In the genomic region with DNA sequence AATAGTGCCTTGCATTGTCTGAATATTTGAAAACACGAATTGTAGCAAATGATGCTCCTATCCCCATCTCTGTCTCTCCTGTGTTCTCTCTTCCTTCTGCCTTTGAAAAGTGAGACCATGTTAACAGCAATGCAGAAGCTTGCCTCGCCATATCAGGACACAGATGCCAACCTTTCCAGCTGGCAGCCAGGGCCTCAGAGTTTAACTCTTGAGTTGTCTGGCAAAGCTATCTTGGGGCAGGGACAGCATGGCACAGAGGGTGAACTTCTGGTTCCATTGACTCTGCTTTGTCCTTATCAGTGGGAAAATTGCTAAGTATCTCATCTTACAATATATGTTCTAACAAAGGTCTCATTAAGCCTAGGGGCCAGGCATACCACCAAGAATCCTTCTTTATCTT, we compare ENCODE assay signal across 16 mouse cellular contexts.
DNase-seq lines count a peak whose midpoint lies in the region; ATAC-seq and TF ChIP-seq lines count a peak whose summit lies in the region.
"Had no signal": no experiment of that assay in that cellular context is flagged by ENCODE, and none has a peak within 500 bp of the region (broad histone marks: within the 10 kb centered on the region; RNA-seq: fewer than 3 reads in every experiment).

No protein-coding gene starts in this region.

- 43% methylated on average over 2 of the region's 2 CpGs for whole genome bisulfite sequencing in heart, adult 2 months
- WGBS in intestine, embryonic 14.5 days = 79% methylated on average over 2 of the region's 2 CpGs
- 78% methylated on average over 2 of the region's 2 CpGs for WGBS in intestine, embryonic 15.5 days
- 43% methylated on average over 2 of the region's 2 CpGs for WGBS in forebrain, embryonic 15.5 days
- 59% methylated on average over 2 of the region's 2 CpGs for WGBS in midbrain, embryonic 16.5 days

- H3K4me2 ChIP-seq in intestine, embryonic 14.5 days (ENCODE audit: low read length) = no peak overlapping the region
- no peak overlapping the region for H3K4me2 ChIP-seq in intestine, embryonic 15.5 days (replicated peaks)
- peak overlapping the region; percentile 48 for H3K4me2 ChIP-seq in forebrain, embryonic 15.5 days (replicated peaks)
- peak overlapping the region; percentile 3 for H3K4me2 ChIP-seq in midbrain, embryonic 16.5 days (ENCODE audit: low read length)
- H3K4me2 ChIP-seq: limb, embryonic 13.5 days had no signal

- H3K4me3 ChIP-seq in heart, adult 2 months = no peak overlapping the region
- no peak overlapping the region for H3K4me3 ChIP-seq in intestine, embryonic 14.5 days (ENCODE audit: low read depth, low read length)
- no peak overlapping the region for H3K4me3 ChIP-seq in intestine, embryonic 15.5 days (replicated peaks)
- peak overlapping the region; percentile 75 for H3K4me3 ChIP-seq in forebrain, embryonic 15.5 days
- H3K4me3 ChIP-seq in midbrain, embryonic 16.5 days (ENCODE audit: low read depth, low read length) = no peak overlapping the region
- H3K4me3 ChIP-seq: embryonic facial prominence, embryonic 13.5 days; limb, embryonic 13.5 days had no signal

- peaks cover 63% of the 10 kb centered on the region for H3K36me3 ChIP-seq in heart, adult 2 months (ENCODE audit: control insufficient read depth, insufficient read depth, low read length)
- H3K36me3 ChIP-seq in intestine, embryonic 14.5 days (ENCODE audit: control insufficient read depth, insufficient read depth, low read length) = peaks cover 39% of the 10 kb centered on the region
- H3K36me3 ChIP-seq in intestine, embryonic 15.5 days = peaks cover 6% of the 10 kb centered on the region; the same call in 1 of the 2 replicates
- 0 out of 2 replicates have a peak, but pooled peaks cover under 1% of the 10 kb centered on the region for H3K36me3 ChIP-seq in forebrain, embryonic 15.5 days
- H3K36me3 ChIP-seq in midbrain, embryonic 16.5 days (ENCODE audit: control insufficient read depth, insufficient read depth, low read length) = no peaks in the 10 kb centered on the region

- H3K9me3 ChIP-seq in intestine, embryonic 14.5 days (ENCODE audit: control insufficient read depth, low read length) = no peaks in the 10 kb centered on the region
- no peaks in the 10 kb centered on the region for H3K9me3 ChIP-seq in intestine, embryonic 15.5 days
- H3K9me3 ChIP-seq in forebrain, embryonic 15.5 days = no peaks in the 10 kb centered on the region
- no peaks in the 10 kb centered on the region for H3K9me3 ChIP-seq in midbrain, embryonic 16.5 days (replicated peaks; ENCODE audit: control insufficient read depth, low read length, poor library complexity, severe bottlenecking)
- H3K9me3 ChIP-seq: embryonic facial prominence, embryonic 13.5 days; limb, embryonic 13.5 days had no signal

- no peak for TF ChIP-seq EP300 in heart, adult 2 months (IDR thresholded peaks at IDR 0.05; ENCODE audit: insufficient read depth, low read depth, low read length)

- H3K27me3 ChIP-seq in heart, adult 2 months (ENCODE audit: control insufficient read depth, insufficient read depth, low read length) = no peaks in the 10 kb centered on the region
- H3K27me3 ChIP-seq in intestine, embryonic 14.5 days (replicated peaks; ENCODE audit: control insufficient read depth, insufficient read depth, low read length) = no peaks in the 10 kb centered on the region
- H3K27me3 ChIP-seq in intestine, embryonic 15.5 days (replicated peaks) = no peaks in the 10 kb centered on the region
- no peaks in the 10 kb centered on the region for H3K27me3 ChIP-seq in forebrain, embryonic 15.5 days
- no peaks in the 10 kb centered on the region for H3K27me3 ChIP-seq in midbrain, embryonic 16.5 days (ENCODE audit: control insufficient read depth, insufficient read depth, low read depth, low read length)
- H3K27me3 ChIP-seq: embryonic facial prominence, embryonic 13.5 days; limb, embryonic 13.5 days had no signal

- no peak for TF ChIP-seq POLR2A in heart, adult 2 months (IDR thresholded peaks at IDR 0.05; ENCODE audit: insufficient read depth, low read depth, low read length)

- no peak overlapping the region for H3K9ac ChIP-seq in heart, adult 2 months (ENCODE audit: low read depth, low read length)
- H3K9ac ChIP-seq in intestine, embryonic 14.5 days (ENCODE audit: low read length) = no peak overlapping the region
- H3K9ac ChIP-seq in intestine, embryonic 15.5 days = no peak overlapping the region
- peak overlapping the region; percentile 43 for H3K9ac ChIP-seq in forebrain, embryonic 15.5 days (replicated peaks)
- H3K9ac ChIP-seq in midbrain, embryonic 16.5 days (ENCODE audit: low read depth, low read length) = no peak overlapping the region
- H3K9ac ChIP-seq: embryonic facial prominence, embryonic 13.5 days; limb, embryonic 13.5 days had no signal

- peak overlapping the region; percentile 12; the same call in 1 of the 2 replicates for H3K27ac ChIP-seq in heart, adult 2 months
- no peak overlapping the region for H3K27ac ChIP-seq in intestine, embryonic 14.5 days (ENCODE audit: low read depth)
- H3K27ac ChIP-seq in intestine, embryonic 15.5 days = no peak overlapping the region
- H3K27ac ChIP-seq in forebrain, embryonic 15.5 days (replicated peaks) = peak overlapping the region; percentile 93
- H3K27ac ChIP-seq in midbrain, embryonic 16.5 days (ENCODE audit: low read length) = peak overlapping the region; percentile 24; the same call in 1 of the 2 replicates
- H3K27ac ChIP-seq: embryonic facial prominence, embryonic 13.5 days; limb, embryonic 13.5 days; macrophage had no signal

- DNase-seq in heart, adult 2 months = no peak
- DNase-seq in heart, adult 9 months (ENCODE audit: low spot score in 2 of 2) = no peak
- DNase-seq in intestine, embryonic 14.5 days (ENCODE audit: low spot score) = peak; percentile 42
- DNase-seq in lung, adult 18-20 months = no peak
- DNase-seq: adrenal gland, postnatal 25 days; kidney, adult 11 months; kidney, postnatal 36 days; layer of hippocampus, postnatal 36 days; lung, adult 2 months; right cerebral cortex, postnatal 14 days had no signal

- peaks cover 31% of the 10 kb centered on the region for H3K4me1 ChIP-seq in heart, adult 2 months (ENCODE audit: control insufficient read depth, insufficient read depth, low read length)
- peaks cover 8% of the 10 kb centered on the region; the same call in 1 of the 2 replicates for H3K4me1 ChIP-seq in intestine, embryonic 14.5 days (replicated peaks; ENCODE audit: control insufficient read depth, insufficient read depth, low read length)
- peaks cover 4% of the 10 kb centered on the region; the same call in 1 of the 2 replicates for H3K4me1 ChIP-seq in intestine, embryonic 15.5 days (replicated peaks)
- peaks cover 55% of the 10 kb centered on the region for H3K4me1 ChIP-seq in forebrain, embryonic 15.5 days
- peaks cover 10% of the 10 kb centered on the region; the same call in 1 of the 2 replicates for H3K4me1 ChIP-seq in midbrain, embryonic 16.5 days (ENCODE audit: control insufficient read depth, insufficient read depth, low read length)

- no peak for ATAC-seq in intestine, embryonic 14.5 days (replicated peaks; ENCODE audit: low FRiP score, low TSS enrichment, low read depth)
- no peak for ATAC-seq in intestine, embryonic 15.5 days
- no peak for ATAC-seq in forebrain, embryonic 15.5 days (replicated peaks)
- ATAC-seq in midbrain, embryonic 16.5 days = no peak

- TF ChIP-seq CTCF in heart, adult 2 months (IDR thresholded peaks at IDR 0.05) = no peak

- peaks cover 8% of the 10 kb centered on the region for H3K79me2 ChIP-seq in heart, adult 2 months (replicated peaks; ENCODE audit: control insufficient read depth, insufficient read depth, low read length)

- intact Hi-C loops in heart, adult 2 months (cut with DNase I) = no loop called here

Comparison
In these comparisons a context has a peak if more than half of its experiments do, and no peak if none do; other contexts are left out.
1. H3K27ac ChIP-seq: peak in heart, adult 2 months (single experiment), forebrain, embryonic 15.5 days (single experiment) and midbrain, embryonic 16.5 days (single experiment); none in intestine, embryonic 14.5 days (single experiment) and intestine, embryonic 15.5 days (single experiment).
2. H3K4me2 ChIP-seq: peak in forebrain, embryonic 15.5 days (single experiment) and midbrain, embryonic 16.5 days (single experiment); none in intestine, embryonic 14.5 days (single experiment) and intestine, embryonic 15.5 days (single experiment).